Mouse (Mus musculus) megakaryocyte, embryonic 14.5 days (primary cell): ENCODE data around the gene Galntl6.

Source experiments
- FLI1 ChIP-seq: IDR thresholded peaks from 2 replicates; pipeline ENCODE4 v1.6.1; 2012; ENCODE audit warnings: low read length, inconsistent platforms, mixed read lengths
- GATA1 ChIP-seq: IDR thresholded peaks from 3 replicates; pipeline ENCODE4 v1.6.1; 2012; ENCODE audit warnings: mixed read lengths, low read length, inconsistent platforms, borderline replicate concordance

GRCm38 (mm10) chr8:58753769-58754168 is 158.7 kb downstream of the Galntl6 start:
- no peak for TF ChIP-seq FLI1
- no peak for TF ChIP-seq GATA1
